Mouse (Mus musculus) ES-Bruce4 (cell line): Measurements from ENCODE around the gene Onecut3.

ENCODE experiments used
- CTCF ChIP-seq: IDR thresholded peaks from one replicate; pipeline ENCODE4 v1.8.1; 2011; ENCODE audit warnings: low read depth, low read length
- EP300 ChIP-seq: IDR thresholded peaks from 2 replicates; pipeline ENCODE4 v1.6.1; 2011; ENCODE audit warnings: low read depth, low read length; ENCODE audit not compliant: insufficient read depth
- POLR2A ChIP-seq: IDR thresholded peaks from one replicate; pipeline ENCODE4 v1.8.1; 2011; ENCODE audit warnings: low read length; ENCODE audit not compliant: insufficient read depth

- no peak for TF ChIP-seq CTCF
- no peak for TF ChIP-seq POLR2A
- no peak for TF ChIP-seq EP300
Observed at GRCm38 (mm10) chr10:80519287-80519686, 24.7 kb downstream of the Onecut3 start.
